Mouse (Mus musculus) myocyte (in vitro differentiated cells): ENCODE data around the gene Itga5. TPM values are rescaled to one million over a fixed set of nuclear protein-coding genes. Genes with fewer than 3 reads are reported as not detected.
"Not testable (repeated sequence)": the region's sequence is repeated elsewhere in the genome, so short reads cannot be mapped to it uniquely, and the experiment has no call there.

ENCODE experiments used
- H3K27me3 ChIP-seq: one replicate; pipeline ENCODE4 v1.6.1; 2011; ENCODE audit not compliant: control insufficient read depth, insufficient read depth, insufficient read length
- H3K36me3 ChIP-seq: one replicate; pipeline ENCODE4 v1.6.1; 2011; ENCODE audit not compliant: control insufficient read depth, insufficient read depth
- H3K4me2 ChIP-seq: one replicate; pipeline ENCODE4 v1.6.1; 2011; ENCODE audit warnings: low read depth, control low read depth
- H3K4me3 ChIP-seq: one replicate; pipeline ENCODE4 v1.5.1; 2011; ENCODE audit warnings: mild to moderate bottlenecking, control low read depth, moderate library complexity
- H3K79me2 ChIP-seq: one replicate; pipeline ENCODE4 v1.6.1; 2011; ENCODE audit not compliant: control insufficient read depth, insufficient read depth
- H3ac ChIP-seq: one replicate; pipeline ENCODE4 v1.6.1; 2011; ENCODE audit not compliant: control insufficient read depth, insufficient read length
- CEBPB ChIP-seq: IDR thresholded peaks from 2 replicates; pipeline ENCODE4 v1.6.1; 2011; ENCODE audit warnings: mild to moderate bottlenecking, moderate library complexity; ENCODE audit not compliant: poor library complexity, insufficient read depth, severe bottlenecking
- E2F4 ChIP-seq: IDR thresholded peaks from one replicate; pipeline ENCODE4 v1.6.1; 2011; ENCODE audit warnings: mild to moderate bottlenecking, control low read depth, moderate library complexity; ENCODE audit not compliant: insufficient read depth
- MAX ChIP-seq: IDR thresholded peaks from one replicate; pipeline ENCODE4 v1.6.1; 2011; ENCODE audit warnings: low read depth, mild to moderate bottlenecking, control low read depth
- MYOD1 ChIP-seq, 3 experiments: IDR thresholded peaks; one replicate each; pipeline ENCODE4 v1.6.1; 2011; ENCODE audit warnings: control low read depth in 2 of 3, low read depth in 2 of 3, mild to moderate bottlenecking in 2 of 3, moderate library complexity in 1 of 3; ENCODE audit not compliant: insufficient read length in 2 of 3, control insufficient read depth in 1 of 3
- MYOG ChIP-seq, 3 experiments: IDR thresholded peaks; one replicate each; pipeline ENCODE4 v1.6.1; 2011; ENCODE audit warnings: control low read depth in 2 of 3, low read depth in 2 of 3, mild to moderate bottlenecking in 2 of 3; ENCODE audit not compliant: insufficient read length in 2 of 3, control insufficient read depth in 1 of 3, insufficient read depth in 1 of 3
- POLR2A ChIP-seq: IDR thresholded peaks from one replicate; pipeline ENCODE4 v1.6.1; 2011; ENCODE audit warnings: low read depth, mild to moderate bottlenecking, control low read depth, moderate library complexity; ENCODE audit not compliant: insufficient read length
- POLR2AphosphoS2 ChIP-seq: IDR thresholded peaks from one replicate; pipeline ENCODE4 v1.6.1; 2011; ENCODE audit warnings: low read depth, control low read depth; ENCODE audit not compliant: insufficient read length
- REST ChIP-seq: IDR thresholded peaks from one replicate; pipeline ENCODE4 v1.6.1; 2011; ENCODE audit warnings: mild to moderate bottlenecking, control low read depth, moderate library complexity; ENCODE audit not compliant: insufficient read depth, insufficient read length
- SRF ChIP-seq: IDR thresholded peaks from one replicate; pipeline ENCODE4 v1.6.1; 2011; ENCODE audit warnings: low read depth; ENCODE audit not compliant: control insufficient read depth, insufficient read length
- TCF12 ChIP-seq: IDR thresholded peaks from one replicate; pipeline ENCODE4 v1.6.1; 2011; ENCODE audit warnings: mild to moderate bottlenecking, control low read depth; ENCODE audit not compliant: poor library complexity, insufficient read depth, severe bottlenecking
- TCF3 ChIP-seq: IDR thresholded peaks from one replicate; pipeline ENCODE4 v1.6.1; 2011; ENCODE audit warnings: low read depth, control low read depth; ENCODE audit not compliant: insufficient read length
- USF1 ChIP-seq: IDR thresholded peaks from one replicate; pipeline ENCODE4 v1.6.1; 2011; ENCODE audit warnings: low read depth, mild to moderate bottlenecking, control low read depth, moderate library complexity
- polyA plus RNA-seq: library from polyadenylated mRNA; unstranded; fragments of >200 nt; fragmentation: generic; extraction: Trizol; gene quantifications from one replicate; pipeline ENCODE4 v1.2.1, GENCODE M21; 2012; ENCODE audit warnings: missing spikeins

The Itga5 gene
- polyA plus RNA-seq: 162 TPM

DNA sequence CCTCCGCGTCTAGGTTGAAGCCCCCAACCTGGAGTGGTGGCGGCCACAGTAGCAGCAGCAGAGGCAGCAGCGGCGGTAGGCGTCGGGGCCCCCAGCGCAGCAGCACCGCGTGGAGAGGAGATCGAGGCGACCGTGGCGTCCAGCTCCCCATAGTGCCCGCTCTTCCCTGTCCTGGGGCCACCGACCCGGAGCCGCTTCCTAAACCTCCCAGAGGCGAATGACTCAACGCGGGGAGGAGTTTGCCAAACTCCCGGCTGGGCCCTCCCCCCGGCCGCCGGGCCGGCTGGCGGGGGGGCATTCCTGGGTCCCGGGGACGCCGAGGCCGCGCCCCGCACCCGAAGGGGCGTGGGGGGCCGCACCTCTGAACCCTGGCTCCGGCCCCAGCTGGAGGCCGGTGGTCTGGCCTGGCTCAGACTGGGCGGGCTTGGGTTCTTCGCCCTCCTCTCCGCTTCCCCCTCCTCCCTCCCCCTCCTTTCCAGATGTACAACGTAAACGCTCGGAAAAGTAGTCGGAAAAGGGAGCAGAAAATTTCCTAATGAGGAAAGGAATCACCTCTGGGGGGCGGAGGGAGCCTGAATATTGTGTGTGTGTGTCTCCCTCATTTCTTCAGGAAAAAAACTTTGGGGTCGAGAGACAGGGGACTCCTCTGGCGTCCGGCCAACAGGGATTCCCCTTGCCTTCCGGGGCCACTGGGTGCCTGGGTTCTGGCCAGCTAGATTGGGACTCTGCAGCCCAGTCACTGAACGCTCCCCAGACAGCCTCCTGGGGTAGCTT lies at the start of gene Itga5:
Gene Itga5, minus strand, starts transcription at position 388 of the 774 bp plus-strand sequence.
- Histone ChIP-seq H3ac (peak within 1 kb of the TSS; percentile 89), H3K4me3 (peak within 1 kb of the TSS; percentile 97), H3K79me2 (peaks cover 48% of the 10 kb centered on the region), H3K27me3 (no peaks in the 10 kb centered on the region), H3K36me3 (no peaks in the 10 kb centered on the region), H3K4me2 (peak within 1 kb of the TSS; percentile 92)
- TF ChIP-seq POLR2A (peak; percentile 93), POLR2AphosphoS2 (peak; percentile 93), SRF (peak; percentile 49), TCF3 (no peak)

DNA sequence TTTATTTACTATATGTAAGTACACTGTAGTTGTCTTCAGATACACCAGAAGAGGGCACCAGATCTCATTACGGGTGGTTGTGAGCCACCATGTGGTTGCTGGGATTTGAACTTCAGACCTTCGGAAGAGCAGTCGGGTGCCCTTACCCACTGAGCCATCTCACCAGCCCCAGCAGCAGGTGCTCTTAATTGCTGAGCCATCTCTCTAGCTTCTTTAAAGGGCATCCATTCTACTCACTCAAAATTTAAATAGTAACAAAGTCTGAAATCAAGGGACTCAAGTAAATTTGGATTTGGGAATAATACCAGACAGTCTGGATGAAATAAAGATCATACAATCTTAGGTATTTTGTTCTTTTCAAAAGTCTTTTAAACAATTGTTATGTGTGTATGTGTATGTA lies 39.0 kb upstream of the Itga5 start:
- not testable (repeated sequence) for H3K36me3 ChIP-seq, H3K4me3 ChIP-seq, H3K27me3 ChIP-seq, H3ac ChIP-seq, H3K4me2 ChIP-seq, H3K79me2 ChIP-seq

DNA sequence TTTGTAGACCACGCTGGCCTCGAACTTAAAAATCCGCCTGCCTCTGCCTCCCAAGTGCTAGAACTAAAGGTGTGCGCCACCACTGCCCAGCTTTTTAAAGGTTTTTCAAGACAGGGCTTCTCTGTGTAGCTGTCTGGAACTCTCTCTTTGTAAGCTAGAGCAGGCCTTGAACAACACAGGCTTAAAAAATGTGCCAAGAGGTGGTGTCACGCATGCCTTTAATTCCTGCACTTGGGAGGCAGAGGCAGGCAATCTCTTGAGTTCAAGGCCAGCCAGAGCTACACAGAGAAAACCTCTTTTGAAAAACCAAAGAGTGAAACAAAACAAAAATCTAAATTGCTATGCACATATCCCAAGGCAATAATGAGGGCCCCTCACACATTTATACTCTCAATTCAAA lies 34.8 kb upstream of the Itga5 start:
- Histone ChIP-seq H3K79me2 (no peaks in the 10 kb centered on the region), H3K27me3 (no peaks in the 10 kb centered on the region), H3K4me3 (no peak overlapping the region), H3K36me3 (no peaks in the 10 kb centered on the region), H3K4me2 (no peak overlapping the region), H3ac (no peak overlapping the region)
- TF ChIP-seq SRF: no peak
- no peak for TF ChIP-seq MYOG (IDR thresholded peaks at IDR 0.05; ENCODE audit: control insufficient read depth in 1 of 3, insufficient read depth in 1 of 3, insufficient read length in 2 of 3, low read depth in 2 of 3)
- TF ChIP-seq MAX: no peak
- no peak for TF ChIP-seq USF1
- no peak for TF ChIP-seq E2F4
- no peak for TF ChIP-seq POLR2AphosphoS2

DNA sequence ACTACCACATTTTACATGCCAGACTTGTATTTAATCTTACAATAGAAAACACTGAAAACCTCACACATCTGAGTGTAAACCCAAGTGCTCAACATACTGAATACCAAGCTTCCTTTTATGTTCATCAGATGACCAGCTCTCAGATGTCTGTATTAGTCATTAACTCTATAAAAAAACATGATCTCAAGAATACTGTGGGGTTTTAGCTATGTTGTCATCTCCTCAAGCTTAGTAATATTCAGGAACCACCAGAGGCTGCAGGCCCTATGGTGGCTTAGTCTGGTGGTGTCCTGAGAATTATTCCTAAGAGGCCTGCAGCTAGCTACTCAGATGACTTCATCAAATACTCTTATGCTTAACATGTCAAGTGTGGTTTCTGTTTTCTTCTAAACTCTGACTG lies 27.0 kb upstream of the Itga5 start:
- TF ChIP-seq TCF12 (no peak), MAX (peak; percentile 2), USF1 (peak; percentile 59)
- no peaks in the 10 kb centered on the region for H3K79me2 ChIP-seq
- H3K4me2 ChIP-seq: peak overlapping the region; percentile 39
- no peak overlapping the region for H3ac ChIP-seq
- H3K36me3 ChIP-seq: no peaks in the 10 kb centered on the region
- H3K27me3 ChIP-seq: no peaks in the 10 kb centered on the region
- H3K4me3 ChIP-seq: no peak overlapping the region

DNA sequence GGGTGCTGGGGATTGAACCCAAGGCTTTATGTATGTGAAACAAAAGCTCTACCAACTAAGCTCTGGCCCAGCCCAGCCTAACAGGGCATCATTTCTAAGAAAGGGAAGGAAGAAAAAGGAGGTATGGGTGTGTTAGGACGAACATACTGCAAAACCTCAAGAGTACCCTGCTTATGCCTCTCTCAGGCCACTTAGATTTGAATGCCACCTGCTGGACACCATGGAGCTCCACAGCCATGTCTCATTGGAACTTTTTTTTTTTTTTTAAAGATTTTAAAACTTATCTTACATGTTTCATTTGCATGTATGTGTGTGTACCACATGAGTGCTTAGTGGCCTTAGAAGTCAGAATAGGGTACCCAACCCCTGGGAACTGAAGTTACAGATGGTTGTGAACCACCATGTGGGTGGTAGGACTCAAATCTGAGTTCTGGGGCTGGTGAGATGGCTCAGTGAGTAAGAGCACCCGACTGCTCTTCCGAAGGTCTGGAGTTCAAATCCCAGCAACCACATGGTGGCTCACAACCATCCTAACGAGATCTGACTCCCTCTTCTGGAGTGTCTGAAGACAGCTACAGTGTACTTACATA lies 22.1 kb upstream of the Itga5 start:
- no peak for TF ChIP-seq MAX
- no peak for TF ChIP-seq TCF12
- TF ChIP-seq MYOG (IDR thresholded peaks at IDR 0.05; ENCODE audit: control insufficient read depth in 1 of 3, insufficient read depth in 1 of 3, insufficient read length in 2 of 3, low read depth in 2 of 3): no peak
- no peak for TF ChIP-seq CEBPB
- TF ChIP-seq MYOD1 (IDR thresholded peaks at IDR 0.05; ENCODE audit: control insufficient read depth in 1 of 3, insufficient read length in 2 of 3, low read depth in 2 of 3): no peak
- no peak for TF ChIP-seq E2F4
- TF ChIP-seq POLR2AphosphoS2: no peak
- TF ChIP-seq USF1: no peak
- TF ChIP-seq REST: no peak
- TF ChIP-seq POLR2A: no peak
- no peak for TF ChIP-seq SRF
- TF ChIP-seq TCF3: no peak
- Histone ChIP-seq H3K79me2 (no peaks in the 10 kb centered on the region), H3K4me2 (no peak overlapping the region), H3K27me3 (no peaks in the 10 kb centered on the region), H3K4me3 (no peak overlapping the region), H3K36me3 (no peaks in the 10 kb centered on the region), H3ac (no peak overlapping the region)
